Mouse (Mus musculus): ENCODE measurements around the gene Ogdh.

DNA sequence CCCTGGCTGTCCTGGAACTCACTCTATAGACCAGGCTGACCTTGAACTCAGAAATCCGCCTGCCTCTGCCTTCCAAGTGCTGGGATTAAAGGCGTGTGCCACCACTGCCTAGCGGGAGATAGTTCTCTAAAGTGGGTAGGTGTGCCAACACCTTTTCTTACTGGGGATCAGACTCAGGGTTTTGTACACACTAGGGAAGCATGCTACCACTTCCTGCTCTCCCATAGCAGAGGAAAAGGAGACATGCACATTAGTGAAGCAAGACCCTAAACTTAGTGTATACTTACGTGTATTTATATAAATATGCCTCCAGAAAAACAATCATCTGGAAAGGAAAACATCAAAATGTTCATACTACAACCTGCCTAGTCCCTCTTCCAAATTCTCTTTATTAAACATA lies 54.5 kb downstream of the Ogdh start:
- no peak for TF ChIP-seq HCFC1 (IDR thresholded peaks at IDR 0.05; ENCODE audit: borderline replicate concordance, insufficient read depth, low read length)
- TF ChIP-seq ZC3H11A (IDR thresholded peaks at IDR 0.05; ENCODE audit: borderline replicate concordance, low read depth, low read length), result no peak
- TF ChIP-seq MAFK (IDR thresholded peaks at IDR 0.05; ENCODE audit: insufficient read depth, low read depth, low read length), result no peak
- no peak for TF ChIP-seq ZNF384 (IDR thresholded peaks at IDR 0.05; ENCODE audit: low read depth, low read length)
- no peak for TF ChIP-seq CHD2 (IDR thresholded peaks at IDR 0.05; ENCODE audit: low read depth, low read length)
